Mouse (Mus musculus): Measurements from ENCODE around the gene Stx6. TPM values are rescaled to one million over a fixed set of nuclear protein-coding genes. Genes with fewer than 3 reads are reported as not detected.

Gene Stx6
- polyA plus RNA-seq, 1 experiment from 2014 or later, result 82.4 TPM

DNA sequence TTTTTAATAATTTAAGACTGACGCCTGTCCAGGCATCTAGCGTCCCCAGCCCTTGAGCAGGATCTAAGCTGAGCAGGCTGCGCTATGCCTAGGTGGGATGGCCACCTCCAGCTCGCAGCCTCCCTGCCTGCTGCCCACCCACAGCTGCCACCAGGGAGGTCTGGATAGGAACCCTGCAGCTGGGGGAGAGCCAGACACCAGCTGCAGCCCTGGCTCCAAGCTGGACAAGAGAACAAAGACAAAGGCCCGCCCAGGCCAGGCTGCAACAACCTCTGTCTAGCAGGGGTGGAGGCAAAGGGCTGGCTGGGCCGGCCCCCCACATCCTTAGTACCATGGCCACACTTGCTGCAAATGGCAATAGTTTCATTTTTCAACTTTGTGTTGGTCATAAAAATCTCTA is 54.0 kb downstream of the Stx6 start:
- H3K27ac ChIP-seq, result peak overlapping the region; percentile 67
- H3K36me3 ChIP-seq, result 0 out of 2 replicates have a peak, but pooled peaks cover 5% of the 10 kb centered on the region
- H3K4me2 ChIP-seq, result no peak overlapping the region
- no peak overlapping the region for H3K4me3 ChIP-seq (replicated peaks)
- H3K9ac ChIP-seq, result peak overlapping the region; percentile 5; the same call in 1 of the 2 replicates
- WGBS, result 16% methylated on average over 6 of the region's 6 CpGs
- H3K4me1 ChIP-seq, result peaks cover 73% of the 10 kb centered on the region
- H3K9me3 ChIP-seq (replicated peaks), result no peaks in the 10 kb centered on the region
- peak; percentile 71 for ATAC-seq (replicated peaks; ENCODE audit: low FRiP score)
- no peaks in the 10 kb centered on the region for H3K27me3 ChIP-seq

DNA sequence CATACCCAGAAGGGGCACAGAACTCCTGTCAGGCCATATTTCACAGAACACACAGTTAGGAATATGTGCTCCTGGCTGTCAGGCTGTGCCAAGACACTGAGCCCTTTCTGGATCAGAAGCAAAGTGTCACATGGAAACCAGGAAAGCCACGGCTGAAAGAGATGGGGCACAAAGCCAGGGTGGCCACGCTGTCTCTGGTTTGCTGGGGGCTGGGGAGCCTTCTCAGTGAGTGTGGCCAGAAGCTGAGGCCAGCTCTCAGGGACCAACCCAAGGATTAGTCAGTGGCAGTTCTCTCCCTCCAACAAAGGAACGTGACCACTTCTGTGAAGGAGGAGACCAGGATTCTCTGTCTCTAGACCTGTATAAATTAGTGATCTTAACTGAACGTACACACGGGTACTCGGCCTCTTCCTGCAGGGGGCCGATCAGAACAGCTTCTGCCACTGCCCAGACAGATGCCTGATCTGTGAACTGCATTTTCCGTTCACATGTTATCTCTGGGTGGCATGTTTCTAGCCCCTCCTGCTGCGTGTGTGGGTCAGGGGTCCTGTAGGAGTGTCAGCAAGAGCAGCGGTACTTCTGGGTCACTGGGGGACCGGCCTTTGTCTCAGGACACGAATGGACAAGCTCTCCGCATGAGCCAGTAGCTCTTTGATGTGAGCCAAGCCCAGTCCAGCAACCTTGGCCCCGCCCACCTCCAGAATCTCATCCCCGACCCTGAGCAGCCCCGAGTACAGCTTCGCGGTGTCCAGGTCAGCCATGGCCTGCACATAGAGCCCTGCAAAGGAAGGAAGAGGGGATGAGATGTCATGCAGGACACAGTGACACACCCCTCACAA is 54.6 kb downstream of the Stx6 start:
- Histone ChIP-seq H3K36me3 (0 out of 2 replicates have a peak, but pooled peaks cover 5% of the 10 kb centered on the region), H3K4me2 (0 out of 2 replicates have a peak overlapping the region, but pooled peaks have one; percentile 12), H3K27ac (peak overlapping the region; percentile 67), H3K4me3 (replicated peaks) (no peak overlapping the region), H3K9me3 (replicated peaks) (no peaks in the 10 kb centered on the region), H3K9ac (0 out of 2 replicates have a peak overlapping the region, but pooled peaks have one; percentile 0), H3K4me1 (peaks cover 76% of the 10 kb centered on the region), H3K27me3 (no peaks in the 10 kb centered on the region)
- 17% methylated on average over 18 of the region's 18 CpGs for WGBS
- peak; percentile 13; the same call in 1 of the 2 replicates for ATAC-seq (replicated peaks; ENCODE audit: low FRiP score)

DNA sequence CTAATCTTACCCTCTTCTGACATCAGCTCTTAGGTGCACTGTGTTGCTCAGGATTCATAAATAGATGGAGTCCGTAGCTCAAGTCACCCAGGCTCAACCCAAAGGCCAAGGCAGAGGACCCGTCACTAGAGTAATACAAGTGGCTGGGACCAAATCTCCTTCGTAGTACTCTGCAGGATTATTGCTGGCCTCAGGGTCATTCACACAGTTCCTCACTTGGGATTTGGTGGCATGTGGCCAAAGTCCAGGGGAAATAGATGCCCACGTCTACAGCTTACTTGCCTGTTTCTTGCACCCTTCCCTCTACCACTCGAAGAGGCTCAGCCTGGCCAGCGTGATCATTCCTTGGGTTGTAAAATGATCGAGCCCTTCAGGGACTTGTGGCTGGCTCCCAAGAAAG is 55.4 kb downstream of the Stx6 start:
- H3K4me1 ChIP-seq, result peaks cover 74% of the 10 kb centered on the region

DNA sequence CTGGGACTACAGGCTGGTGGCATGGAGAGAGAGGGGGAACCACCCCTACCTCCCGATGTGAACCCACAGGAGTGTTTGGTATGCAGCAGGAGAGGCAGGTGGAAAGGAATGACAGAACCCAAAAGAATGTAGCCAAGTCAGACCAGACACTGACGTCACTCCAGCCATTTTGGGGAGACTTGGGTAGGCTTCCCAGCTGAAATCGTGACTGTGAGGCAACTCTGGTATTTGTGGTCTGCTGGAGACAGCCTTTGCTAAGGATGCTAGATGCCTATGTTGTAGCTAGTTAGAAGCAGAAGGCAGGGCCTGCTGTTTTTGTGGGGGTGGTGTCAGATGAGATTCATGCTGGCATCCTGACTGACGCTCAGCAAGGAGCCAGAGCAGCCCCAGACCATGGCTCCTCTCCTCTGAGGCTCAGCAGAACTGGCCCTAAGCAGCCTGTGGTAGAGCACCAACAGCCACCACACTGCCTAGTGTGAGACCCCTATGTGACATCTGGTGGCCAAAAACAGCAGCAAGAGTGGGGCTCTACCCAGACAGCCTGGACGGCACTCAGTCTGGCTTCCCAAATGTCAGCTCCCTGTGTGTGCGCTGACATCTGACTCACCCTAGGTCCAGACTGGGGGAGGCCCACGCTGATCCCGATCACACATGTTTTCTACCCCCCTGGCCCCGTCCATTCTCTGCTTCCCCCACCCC is 56.7 kb downstream of the Stx6 start:
- ATAC-seq (replicated peaks; ENCODE audit: low FRiP score), result no peak; the same call in 1 of the 2 replicates
- peak overlapping the region; percentile 78 for H3K27ac ChIP-seq

More for the DNA sequence above, 55.4 kb downstream of the Stx6 start:
- no peak overlapping the region for H3K9ac ChIP-seq
- H3K9me3 ChIP-seq (replicated peaks), result no peaks in the 10 kb centered on the region
- no peak for ATAC-seq (replicated peaks; ENCODE audit: low FRiP score)
- H3K36me3 ChIP-seq, result 0 out of 2 replicates have a peak, but pooled peaks cover 5% of the 10 kb centered on the region
- no peaks in the 10 kb centered on the region for H3K27me3 ChIP-seq
- WGBS, result 59% methylated on average over 7 of the region's 7 CpGs
- no peak overlapping the region for H3K4me3 ChIP-seq (replicated peaks)
- no peak overlapping the region for H3K27ac ChIP-seq
- no peak overlapping the region for H3K4me2 ChIP-seq

DNA sequence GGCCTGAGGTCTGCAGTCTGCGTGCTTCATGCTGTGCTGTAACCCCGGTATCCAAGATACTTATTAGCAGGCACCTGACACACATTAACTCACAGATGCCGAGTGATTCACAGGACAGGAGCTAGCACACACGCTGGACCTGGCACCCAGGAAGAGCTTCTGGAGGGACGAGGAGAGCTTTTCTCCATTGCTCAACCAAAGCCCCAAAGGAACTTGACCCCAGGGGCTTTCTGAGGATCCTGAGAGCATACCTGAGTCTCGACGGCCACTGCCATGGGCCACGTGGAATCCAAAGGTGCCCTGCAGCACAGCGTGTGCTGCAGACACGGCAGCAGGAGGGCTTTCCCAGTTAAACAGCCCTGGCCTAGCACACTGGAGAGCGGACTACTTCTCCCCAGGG is 57.8 kb downstream of the Stx6 start:
- Histone ChIP-seq H3K27ac (peak overlapping the region; percentile 78), H3K9ac (no peak overlapping the region), H3K36me3 (peaks cover 12% of the 10 kb centered on the region; the same call in 1 of the 2 replicates), H3K9me3 (replicated peaks) (no peaks in the 10 kb centered on the region), H3K4me1 (peaks cover 58% of the 10 kb centered on the region), H3K4me2 (no peak overlapping the region), H3K27me3 (no peaks in the 10 kb centered on the region), H3K4me3 (replicated peaks) (no peak overlapping the region)
- WGBS, result 73% methylated on average over 11 of the region's 11 CpGs
- peak; percentile 50 for ATAC-seq (replicated peaks; ENCODE audit: low FRiP score)

More for the DNA sequence above, 56.7 kb downstream of the Stx6 start:
- WGBS, result 34% methylated on average over 9 of the region's 9 CpGs
- Histone ChIP-seq H3K4me1 (peaks cover 69% of the 10 kb centered on the region), H3K9me3 (replicated peaks) (no peaks in the 10 kb centered on the region), H3K36me3 (0 out of 2 replicates have a peak, but pooled peaks cover 8% of the 10 kb centered on the region), H3K4me2 (no peak overlapping the region), H3K4me3 (replicated peaks) (no peak overlapping the region), H3K9ac (no peak overlapping the region), H3K27me3 (no peaks in the 10 kb centered on the region)

DNA sequence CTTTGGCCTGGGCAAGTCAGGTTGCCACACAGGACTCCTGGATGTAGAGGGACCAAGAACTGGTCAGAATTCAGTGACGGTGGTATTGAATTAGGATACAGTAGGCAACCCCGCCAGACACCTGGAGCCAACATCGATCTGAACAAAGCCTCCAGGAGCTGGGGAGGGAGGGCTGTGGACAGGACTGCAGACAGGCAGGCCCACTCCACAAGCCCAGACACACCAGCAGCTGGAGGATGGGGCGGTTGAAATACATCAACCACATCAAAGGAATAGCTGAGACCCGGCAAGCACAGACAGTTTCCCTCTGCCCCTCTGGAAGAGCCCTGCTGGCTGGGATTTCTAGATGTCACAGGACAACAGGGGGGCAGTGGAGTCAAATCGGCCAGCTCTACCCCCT is 58.3 kb downstream of the Stx6 start:
- Histone ChIP-seq H3K4me1 (peaks cover 53% of the 10 kb centered on the region), H3K9ac (no peak overlapping the region), H3K27ac (peak overlapping the region; percentile 78), H3K4me3 (replicated peaks) (no peak overlapping the region), H3K4me2 (no peak overlapping the region), H3K36me3 (peaks cover 16% of the 10 kb centered on the region; the same call in 1 of the 2 replicates), H3K27me3 (no peaks in the 10 kb centered on the region), H3K9me3 (replicated peaks) (no peaks in the 10 kb centered on the region)
- no peak for ATAC-seq (replicated peaks; ENCODE audit: low FRiP score)
- 53% methylated on average over 6 of the region's 6 CpGs for WGBS

DNA sequence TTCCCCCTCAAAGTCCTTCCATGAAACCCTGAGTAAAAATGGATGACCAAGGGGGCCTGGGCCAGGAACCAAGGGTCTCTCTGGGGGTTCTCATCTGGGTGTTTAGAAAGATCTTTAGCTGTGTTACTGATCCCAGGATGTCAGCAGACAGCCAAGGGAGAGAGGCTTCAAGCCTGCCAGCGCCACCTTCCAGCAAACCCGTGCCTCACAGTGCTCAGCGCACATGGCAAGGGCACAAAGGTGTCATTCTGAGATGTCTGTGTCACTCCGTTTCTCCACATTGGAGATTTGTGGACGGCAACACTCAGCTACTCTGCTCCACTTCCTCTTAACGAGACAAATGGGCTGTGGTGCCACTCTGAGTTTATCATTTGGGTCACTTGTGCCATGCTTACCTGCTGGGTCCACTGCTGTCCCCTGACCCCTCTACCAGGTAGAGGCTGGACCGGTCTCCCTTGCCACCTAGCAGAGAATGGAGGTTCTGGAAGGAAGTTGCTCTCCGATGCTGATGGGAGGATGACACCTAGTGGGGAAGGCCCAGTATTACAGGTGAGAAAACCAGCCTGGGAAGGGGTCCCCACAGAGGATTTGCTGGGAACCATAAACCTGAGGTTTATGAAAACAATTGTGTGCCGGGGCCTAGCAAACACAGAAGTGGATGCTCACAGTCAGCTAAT is 59.5 kb downstream of the Stx6 start:
- H3K9ac ChIP-seq, result no peak overlapping the region
- no peak overlapping the region for H3K27ac ChIP-seq
- H3K36me3 ChIP-seq, result peaks cover 16% of the 10 kb centered on the region
- 52% methylated on average over 9 of the region's 9 CpGs for WGBS
- no peak overlapping the region for H3K4me2 ChIP-seq
- H3K27me3 ChIP-seq, result no peaks in the 10 kb centered on the region
- H3K4me1 ChIP-seq, result peaks cover 46% of the 10 kb centered on the region
- no peaks in the 10 kb centered on the region for H3K9me3 ChIP-seq (replicated peaks)
- H3K4me3 ChIP-seq (replicated peaks), result no peak overlapping the region
- no peak for ATAC-seq (replicated peaks; ENCODE audit: low FRiP score)

DNA sequence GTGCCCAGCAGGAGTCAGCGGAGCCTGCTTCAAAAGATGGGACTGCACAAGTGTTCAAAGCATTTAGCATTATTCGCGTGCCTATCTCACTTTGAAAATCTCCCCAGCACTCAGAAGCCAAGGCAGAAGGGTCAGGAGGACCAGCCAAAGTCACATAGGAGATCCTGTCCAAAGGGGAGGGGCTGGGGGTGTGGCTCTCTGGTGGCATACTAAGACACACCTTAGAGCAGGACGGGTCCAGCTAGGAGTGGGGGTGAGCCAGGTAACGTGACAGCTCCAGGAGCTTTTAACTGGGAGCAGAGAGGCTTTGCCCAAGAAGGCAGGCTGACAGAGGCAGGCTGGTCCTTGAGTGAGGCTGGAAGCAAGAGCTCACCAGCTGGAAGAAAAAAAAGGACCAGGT is 60.4 kb downstream of the Stx6 start:
- H3K27me3 ChIP-seq, result no peaks in the 10 kb centered on the region
- no peak overlapping the region for H3K27ac ChIP-seq
- peaks cover 44% of the 10 kb centered on the region for H3K4me1 ChIP-seq
- 72% methylated on average over 5 of the region's 5 CpGs for WGBS
- no peak overlapping the region for H3K4me3 ChIP-seq (replicated peaks)
- H3K36me3 ChIP-seq, result peaks cover 20% of the 10 kb centered on the region
- no peak overlapping the region for H3K4me2 ChIP-seq
- ATAC-seq (replicated peaks; ENCODE audit: low FRiP score), result no peak
- H3K9me3 ChIP-seq (replicated peaks), result no peaks in the 10 kb centered on the region
- no peak overlapping the region for H3K9ac ChIP-seq

DNA sequence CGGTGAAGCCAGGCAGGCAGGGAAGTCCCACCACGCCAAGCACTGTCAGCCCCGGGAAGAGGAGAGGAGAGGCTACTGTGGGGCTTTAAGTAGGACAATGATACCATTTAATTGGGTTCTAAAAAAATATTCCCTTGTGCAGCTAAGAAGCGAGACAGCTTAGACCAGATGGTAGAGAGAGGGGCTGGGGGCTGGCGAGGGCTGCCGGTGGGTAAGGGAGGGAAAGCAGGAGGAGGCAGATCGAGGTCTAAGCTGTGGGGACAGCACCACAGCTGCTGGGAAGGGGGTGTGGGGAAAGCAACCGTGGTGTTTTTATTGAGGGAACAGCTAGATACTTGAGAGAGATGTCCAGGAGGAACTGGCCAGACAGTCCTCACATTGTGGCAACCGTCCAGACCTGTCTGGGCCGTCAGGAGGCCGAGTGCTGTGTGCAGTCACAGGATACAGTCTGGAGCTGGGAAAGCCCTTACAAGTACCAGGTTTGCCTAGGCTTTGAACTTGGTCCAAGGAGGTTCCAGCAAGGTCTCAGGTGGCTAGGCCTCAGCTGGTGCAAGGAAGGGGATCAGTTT is 63.7 kb downstream of the Stx6 start:
- Histone ChIP-seq H3K36me3 (peaks cover 34% of the 10 kb centered on the region), H3K4me2 (no peak overlapping the region), H3K27me3 (no peaks in the 10 kb centered on the region), H3K9ac (no peak overlapping the region), H3K9me3 (replicated peaks) (no peaks in the 10 kb centered on the region), H3K4me3 (replicated peaks) (no peak overlapping the region), H3K4me1 (peaks cover 27% of the 10 kb centered on the region), H3K27ac (no peak overlapping the region)
- no peak for ATAC-seq (replicated peaks; ENCODE audit: low FRiP score)
- 67% methylated on average over 11 of the region's 11 CpGs for WGBS

DNA sequence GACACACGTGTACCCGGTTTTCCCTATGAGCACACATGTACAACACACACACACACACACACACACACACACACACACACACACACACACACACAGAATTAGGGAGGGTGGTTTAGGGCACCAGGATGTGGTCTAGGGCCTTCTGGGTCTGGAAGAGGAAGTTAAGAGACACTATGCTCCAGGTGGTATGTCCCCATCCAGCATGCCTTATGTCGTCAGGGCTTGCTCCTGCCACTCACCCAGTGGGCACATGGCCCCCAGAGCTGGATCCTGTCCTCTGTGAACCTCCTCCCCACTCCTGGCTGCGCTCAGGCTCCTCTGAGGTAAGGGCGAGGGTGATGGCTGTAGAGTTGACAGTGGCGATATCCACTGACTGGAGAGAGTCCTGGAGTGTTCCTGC is 64.5 kb downstream of the Stx6 start:
- Histone ChIP-seq H3K36me3 (peaks cover 34% of the 10 kb centered on the region), H3K9me3 (replicated peaks) (no peaks in the 10 kb centered on the region), H3K27me3 (no peaks in the 10 kb centered on the region), H3K4me2 (no peak overlapping the region), H3K27ac (no peak overlapping the region), H3K9ac (no peak overlapping the region), H3K4me3 (replicated peaks) (no peak overlapping the region), H3K4me1 (peaks cover 22% of the 10 kb centered on the region)
- WGBS, result 93% methylated on average over 6 of the region's 6 CpGs
- ATAC-seq (replicated peaks; ENCODE audit: low FRiP score), result no peak

DNA sequence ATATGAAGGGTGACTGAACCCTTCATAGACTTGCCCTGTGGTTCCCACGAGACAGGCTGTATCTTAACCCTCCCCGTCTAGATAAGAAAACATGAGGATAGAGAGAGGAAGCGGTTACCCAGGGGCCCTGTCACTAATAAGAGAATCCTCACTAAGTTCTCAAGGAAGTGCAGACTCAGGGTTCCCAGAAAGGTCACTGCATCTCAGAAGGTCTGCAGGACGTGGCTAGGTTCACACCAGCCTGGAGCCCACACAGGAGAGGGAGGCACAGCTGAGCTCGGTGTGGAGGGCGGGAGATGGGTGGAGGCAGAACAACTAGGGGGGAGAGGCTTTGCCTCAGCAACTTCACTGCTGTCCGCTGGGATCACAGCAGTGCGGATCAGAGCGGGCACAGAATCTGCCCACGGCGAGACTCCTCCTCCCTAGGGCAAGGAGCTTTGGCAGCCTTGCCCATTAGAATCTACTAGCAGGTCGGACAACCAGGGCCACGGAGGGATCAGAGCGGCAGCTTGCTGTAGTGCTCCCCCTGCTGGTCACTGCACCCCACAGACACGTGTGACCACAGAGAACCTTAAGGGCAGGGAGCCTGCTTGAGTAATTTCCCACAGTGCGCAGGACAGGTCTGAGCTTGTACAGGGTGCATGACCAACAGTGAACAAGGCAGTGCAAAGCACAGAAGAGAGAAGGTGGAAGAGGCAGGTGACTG is 65.5 kb downstream of the Stx6 start:
- Histone ChIP-seq H3K4me1 (peaks cover 26% of the 10 kb centered on the region), H3K36me3 (peaks cover 34% of the 10 kb centered on the region), H3K4me3 (replicated peaks) (no peak overlapping the region), H3K27ac (no peak overlapping the region), H3K9me3 (replicated peaks) (no peaks in the 10 kb centered on the region), H3K4me2 (peak overlapping the region; percentile 49), H3K27me3 (no peaks in the 10 kb centered on the region), H3K9ac (no peak overlapping the region)
- whole genome bisulfite sequencing, result 25% methylated on average over 16 of the region's 16 CpGs
- peak; percentile 78 for ATAC-seq (replicated peaks; ENCODE audit: low FRiP score)
